Comparison of ENCODE assay signal across 8 mouse cellular contexts in genomic region chr16:95241581-95241980, GRCm38 (mm10). TPM values are rescaled to one million over a fixed set of nuclear protein-coding genes. Genes with fewer than 3 reads are reported as not detected.
DNase-seq lines count a peak whose midpoint lies in the region; ATAC-seq lines count a peak whose summit lies in the region.

No protein-coding gene starts in this region.

- no peak overlapping the region for H3K4me2 ChIP-seq in embryonic facial prominence, embryonic 14.5 days (ENCODE audit: low read depth, low read length)
- H3K4me2 ChIP-seq in lung, embryonic 15.5 days = no peak overlapping the region
- no peak overlapping the region for H3K4me2 ChIP-seq in hindbrain, embryonic 11.5 days (replicated peaks; ENCODE audit: low read depth, low read length)

- peak; percentile 30; the same call in 1 of the 2 replicates for ATAC-seq in embryonic facial prominence, embryonic 14.5 days (ENCODE audit: low read depth)
- no peak for ATAC-seq in lung, embryonic 15.5 days (ENCODE audit: borderline replicate concordance, extremely low read depth, low FRiP score, low TSS enrichment)
- no peak for ATAC-seq in hindbrain, embryonic 11.5 days (ENCODE audit: low FRiP score)

- no peaks in the 10 kb centered on the region for H3K27me3 ChIP-seq in heart, embryonic 10.5 days (ENCODE audit: insufficient read depth, poor library complexity, severe bottlenecking)
- H3K27me3 ChIP-seq in embryonic facial prominence, embryonic 14.5 days (replicated peaks; ENCODE audit: control insufficient read depth, insufficient read depth, low read length) = no peaks in the 10 kb centered on the region
- no peaks in the 10 kb centered on the region for H3K27me3 ChIP-seq in lung, embryonic 15.5 days
- no peaks in the 10 kb centered on the region for H3K27me3 ChIP-seq in hindbrain, embryonic 11.5 days (ENCODE audit: control insufficient read depth, insufficient read depth, low read length)

- H3K9ac ChIP-seq in embryonic facial prominence, embryonic 14.5 days (ENCODE audit: low read depth, low read length) = no peak overlapping the region
- H3K9ac ChIP-seq in lung, embryonic 15.5 days = no peak overlapping the region
- H3K9ac ChIP-seq in hindbrain, embryonic 11.5 days (ENCODE audit: low read depth, low read length) = no peak overlapping the region

- H3K27ac ChIP-seq in heart, embryonic 10.5 days = no peak overlapping the region
- H3K27ac ChIP-seq in embryonic facial prominence, embryonic 14.5 days (replicated peaks; ENCODE audit: low read depth, low read length) = peak overlapping the region; percentile 33; the same call in 1 of the 2 replicates
- peak overlapping the region; percentile 65 for H3K27ac ChIP-seq in lung, embryonic 15.5 days
- H3K27ac ChIP-seq in hindbrain, embryonic 11.5 days (ENCODE audit: low read depth, low read length) = no peak overlapping the region

- DNase-seq in heart, adult 11 months = peak; percentile 97
- no peak for DNase-seq in heart, embryonic 10.5 days (ENCODE audit: low spot score)
- DNase-seq in embryonic facial prominence, embryonic 14.5 days (ENCODE audit: low spot score) = peak; percentile 81
- DNase-seq in kidney, adult 18-20 months = peak; percentile 85
- DNase-seq in thymus, postnatal 4 days = no peak
- DNase-seq in embryo, embryonic 11 days = no peak
- no peak for DNase-seq in hindbrain, embryonic 11.5 days (ENCODE audit: low spot score)

- 66% methylated on average over 4 of the region's 4 CpGs for WGBS in heart, embryonic 10.5 days
- 49% methylated on average over 4 of the region's 4 CpGs for WGBS in embryonic facial prominence, embryonic 14.5 days
- WGBS in lung, embryonic 15.5 days = 46% methylated on average over 4 of the region's 4 CpGs
- WGBS in hindbrain, embryonic 11.5 days = 77% methylated on average over 4 of the region's 4 CpGs

- H3K36me3 ChIP-seq in heart, embryonic 10.5 days = no peaks in the 10 kb centered on the region
- no peaks in the 10 kb centered on the region for H3K36me3 ChIP-seq in embryonic facial prominence, embryonic 14.5 days (ENCODE audit: control insufficient read depth, insufficient read depth, low read length)
- H3K36me3 ChIP-seq in lung, embryonic 15.5 days = no peaks in the 10 kb centered on the region
- no peaks in the 10 kb centered on the region for H3K36me3 ChIP-seq in hindbrain, embryonic 11.5 days (ENCODE audit: control insufficient read depth, insufficient read depth, low read length)

- H3K4me3 ChIP-seq in heart, embryonic 10.5 days = no peak overlapping the region
- no peak overlapping the region for H3K4me3 ChIP-seq in embryonic facial prominence, embryonic 14.5 days (ENCODE audit: low read depth, low read length)
- H3K4me3 ChIP-seq in lung, embryonic 15.5 days = no peak overlapping the region
- H3K4me3 ChIP-seq in hindbrain, embryonic 11.5 days (ENCODE audit: low read depth, low read length) = no peak overlapping the region

- no peaks in the 10 kb centered on the region for H3K9me3 ChIP-seq in heart, embryonic 10.5 days
- H3K9me3 ChIP-seq in embryonic facial prominence, embryonic 14.5 days (ENCODE audit: control insufficient read depth, low read length) = no peaks in the 10 kb centered on the region
- H3K9me3 ChIP-seq in lung, embryonic 15.5 days = no peaks in the 10 kb centered on the region
- H3K9me3 ChIP-seq in hindbrain, embryonic 11.5 days (ENCODE audit: control insufficient read depth, low read length) = no peaks in the 10 kb centered on the region

- H3K4me1 ChIP-seq in heart, embryonic 10.5 days = peaks cover 37% of the 10 kb centered on the region
- H3K4me1 ChIP-seq in embryonic facial prominence, embryonic 14.5 days (ENCODE audit: control insufficient read depth, insufficient read depth, low read length) = peaks cover 5% of the 10 kb centered on the region; the same call in 1 of the 2 replicates
- H3K4me1 ChIP-seq in lung, embryonic 15.5 days = peaks cover 23% of the 10 kb centered on the region; the same call in 1 of the 2 replicates
- no peaks in the 10 kb centered on the region for H3K4me1 ChIP-seq in hindbrain, embryonic 11.5 days (replicated peaks; ENCODE audit: control insufficient read depth, insufficient read depth, low read length)

RNA-seq across cellular contexts. Expression of gene Kcnj15, which starts 15.8 kb away (rescaled TPM):
- 0.26 and 0.41 TPM in 2 replicates for polyA plus RNA-seq in heart, embryonic 10.5 days (2016; fragmentation: Nextera tagmentation; extraction: Ambion mirVana)
- 2.4 and 2.7 TPM in 2 replicates for polyA plus RNA-seq in embryonic facial prominence, embryonic 14.5 days (2014; fragmentation: Nextera tagmentation; extraction: Ambion mirVana)
- polyA plus RNA-seq in lung, embryonic 15.5 days (2015; fragmentation: Nextera tagmentation; extraction: Ambion mirVana) = 1.8 and 1.9 TPM in 2 replicates
- polyA plus RNA-seq in hindbrain, embryonic 11.5 days (2014; fragmentation: Nextera tagmentation; extraction: Ambion mirVana) = 0.28 TPM in 2 replicates

Comparison
In these comparisons a context has a peak if more than half of its experiments do, and no peak if none do; other contexts are left out.
1. DNase-seq: peak in heart, adult 11 months (single experiment), embryonic facial prominence, embryonic 14.5 days (single experiment) and kidney, adult 18-20 months (single experiment); none in heart, embryonic 10.5 days (single experiment), thymus, postnatal 4 days (single experiment), embryo, embryonic 11 days (single experiment) and hindbrain, embryonic 11.5 days (single experiment).
2. H3K27ac ChIP-seq: peak in embryonic facial prominence, embryonic 14.5 days (single experiment) and lung, embryonic 15.5 days (single experiment); none in heart, embryonic 10.5 days (single experiment) and hindbrain, embryonic 11.5 days (single experiment).